Mouse (Mus musculus): Measurements from ENCODE around the gene Atp1a3. TPM values are rescaled to one million over a fixed set of nuclear protein-coding genes. Genes with fewer than 3 reads are reported as not detected.

Gene Atp1a3
- total RNA-seq, 4 experiments from 2014 or later, result 46.3 to 149 (median 91.8) TPM

DNA sequence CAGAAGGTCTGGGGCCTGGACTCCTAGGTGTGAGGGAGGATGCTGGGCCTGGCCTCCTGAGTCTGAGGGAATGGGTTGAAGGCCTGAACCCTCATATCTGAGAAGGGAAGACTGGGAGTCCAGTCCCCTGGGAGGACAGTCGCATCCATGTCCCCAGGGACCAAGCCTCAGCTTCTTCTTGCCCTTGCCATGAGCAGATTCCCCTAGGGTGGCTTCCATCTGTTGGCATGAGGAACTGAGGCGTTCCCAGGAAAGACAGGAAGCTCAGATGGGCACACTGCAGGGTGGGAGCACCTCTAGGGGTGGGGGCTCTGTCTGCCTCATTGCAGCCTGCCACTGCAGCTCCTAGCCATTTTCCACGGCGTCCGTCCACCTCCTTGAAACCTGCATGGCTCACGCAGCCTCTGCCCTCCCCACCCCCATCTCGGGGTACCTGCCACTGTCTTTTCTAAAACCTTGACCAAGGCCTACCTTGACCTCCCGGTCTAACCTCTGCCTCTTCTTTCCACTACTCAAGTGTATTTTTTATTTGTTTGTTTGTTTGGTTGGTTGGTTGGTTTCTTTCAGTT, 1.9 kb downstream of the Atp1a3 start:
- DNase-seq, result no peak

DNA sequence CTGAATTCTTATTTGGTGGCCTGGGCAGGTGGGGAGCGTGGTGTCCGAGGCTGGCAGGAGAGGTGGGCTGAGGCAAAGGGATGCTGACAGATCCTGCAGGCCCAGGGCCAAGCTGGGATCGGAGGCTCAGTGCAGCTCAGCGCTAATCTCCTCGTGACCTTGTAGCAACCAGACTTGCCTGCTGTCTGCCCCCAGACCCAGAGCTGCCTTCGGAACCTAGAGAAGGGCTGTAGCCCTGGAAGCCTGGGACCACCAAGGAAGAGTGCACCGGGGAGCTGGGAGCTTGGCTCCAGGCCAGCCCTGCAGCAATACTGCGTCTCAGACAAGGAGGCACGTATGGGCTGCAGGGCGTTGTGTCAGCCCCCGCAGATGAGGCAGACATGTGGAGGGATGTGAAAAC, 2.5 kb downstream of the Atp1a3 start:
- no peak for DNase-seq

DNA sequence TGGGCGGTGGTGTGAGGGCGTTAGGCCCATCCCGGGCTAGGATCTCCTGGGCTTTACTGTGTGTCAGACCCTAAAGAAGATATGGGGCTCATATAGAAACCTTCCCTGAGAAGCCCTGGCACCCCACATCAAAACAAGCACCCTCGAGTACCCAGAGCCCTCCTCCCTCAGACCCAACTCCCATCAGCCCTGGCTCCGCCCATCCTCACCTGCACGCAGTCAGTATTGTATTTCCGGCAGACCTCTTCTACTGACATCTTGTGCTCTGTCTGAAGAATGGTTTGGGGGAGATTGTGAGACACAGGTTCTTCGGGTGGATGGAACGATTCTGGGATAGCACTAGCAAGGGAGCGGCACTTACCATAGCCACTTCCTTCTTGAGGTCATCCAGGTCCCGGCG, 5.0 kb downstream of the Atp1a3 start:
- DNase-seq, result no peak

DNA sequence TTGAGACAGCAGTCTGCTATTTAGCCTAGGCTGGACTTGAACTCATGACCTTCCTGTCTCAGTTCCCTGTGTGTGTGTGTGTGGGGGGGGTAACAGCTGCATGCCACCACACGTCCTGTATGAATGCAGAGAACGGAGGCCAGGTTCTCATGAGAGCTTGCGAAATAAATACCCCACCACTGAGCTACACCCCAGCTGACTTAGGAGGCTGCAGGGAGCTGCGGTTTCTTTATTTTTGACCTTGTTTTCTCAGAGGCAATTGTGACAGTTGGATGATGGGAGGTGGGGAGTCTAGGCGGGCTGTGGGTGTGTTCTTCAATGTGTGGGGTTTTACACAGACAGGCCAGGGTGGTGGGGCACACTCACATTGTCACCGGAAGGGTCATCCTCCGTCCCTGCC, 5.5 kb downstream of the Atp1a3 start:
- DNase-seq, result no peak

DNA sequence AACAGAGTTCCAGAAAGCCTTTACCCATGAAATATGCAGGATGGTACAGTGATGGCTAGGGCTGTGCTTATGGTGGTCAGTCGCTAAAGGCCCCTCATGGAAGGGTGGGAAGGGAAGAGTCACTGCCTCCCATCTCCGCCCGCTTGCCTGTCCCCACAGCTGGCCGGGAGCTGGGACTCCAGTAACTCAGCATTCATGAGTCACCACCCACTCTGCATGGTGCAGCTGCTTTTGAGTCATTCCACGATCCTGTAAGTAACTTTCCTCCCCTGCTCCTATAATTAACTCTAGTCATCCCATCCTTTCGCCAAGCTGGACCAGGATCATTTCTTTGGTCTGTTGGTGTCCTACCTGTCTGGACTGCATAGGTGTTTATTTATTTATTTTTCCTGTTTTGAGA, 12.7 kb downstream of the Atp1a3 start:
- no peak for DNase-seq

- no peak for DNase-seq
Observed at GRCm38 (mm10) chr7:24990478-24990877, 15.3 kb downstream of the Atp1a3 start.

GRCm38 (mm10) chr7:24987941-24988340, 17.8 kb downstream of the Atp1a3 start:
- DNase-seq, result peak; percentile 79

GRCm38 (mm10) chr7:24985799-24986198, 20.0 kb downstream of the Atp1a3 start:
- DNase-seq, result no peak

GRCm38 (mm10) chr7:24984307-24984706, 21.5 kb downstream of the Atp1a3 start:
- DNase-seq, result no peak

DNA sequence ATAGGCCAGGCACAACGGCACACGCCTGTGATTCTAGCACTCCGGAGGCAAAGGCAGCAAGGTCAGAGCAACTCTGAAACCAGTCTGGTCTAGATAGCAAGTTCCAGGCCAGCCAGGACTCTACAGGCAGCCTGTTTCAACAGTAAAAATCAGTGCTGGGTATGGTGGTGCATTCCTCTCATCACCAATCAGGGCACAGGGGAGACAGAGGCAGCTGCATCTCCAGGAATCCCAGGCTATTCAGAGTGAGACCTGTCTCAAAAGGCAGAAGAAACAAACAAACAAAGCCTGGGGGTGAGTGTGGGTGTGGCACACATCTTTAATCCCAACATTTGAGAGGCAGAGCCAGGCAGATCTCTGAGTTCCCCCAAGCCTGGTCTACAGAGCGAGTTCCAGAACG, 22.4 kb downstream of the Atp1a3 start:
- DNase-seq, result no peak

- DNase-seq, result no peak
Observed at GRCm38 (mm10) chr7:24980439-24980838, 25.3 kb downstream of the Atp1a3 start.

GRCm38 (mm10) chr7:24978781-24979180, 27.0 kb downstream of the Atp1a3 start:
- no peak for DNase-seq

- no peak for DNase-seq
Observed at GRCm38 (mm10) chr7:24974893-24975595, 30.7 kb downstream of the Atp1a3 start.

DNA sequence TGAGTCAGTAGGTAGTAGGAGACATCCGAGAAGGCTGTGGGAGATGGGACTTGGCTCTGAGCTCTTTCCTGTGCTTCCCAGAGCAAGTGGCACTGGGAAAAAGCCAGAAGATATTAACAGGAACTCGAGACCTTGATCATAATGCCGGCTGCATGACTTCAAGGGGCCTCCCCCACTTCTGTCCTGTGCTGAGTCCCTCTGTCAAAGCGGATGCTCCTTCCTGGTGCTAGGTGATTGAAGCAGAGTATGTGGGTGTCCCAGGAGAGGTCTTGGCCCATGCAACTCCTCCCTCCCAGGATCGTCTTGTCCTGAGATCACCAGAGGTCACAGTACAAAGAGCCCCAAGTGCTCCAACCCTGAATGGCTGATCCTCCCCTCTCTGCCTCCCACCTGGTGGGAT, 31.9 kb downstream of the Atp1a3 start:
- DNase-seq, result no peak

DNA sequence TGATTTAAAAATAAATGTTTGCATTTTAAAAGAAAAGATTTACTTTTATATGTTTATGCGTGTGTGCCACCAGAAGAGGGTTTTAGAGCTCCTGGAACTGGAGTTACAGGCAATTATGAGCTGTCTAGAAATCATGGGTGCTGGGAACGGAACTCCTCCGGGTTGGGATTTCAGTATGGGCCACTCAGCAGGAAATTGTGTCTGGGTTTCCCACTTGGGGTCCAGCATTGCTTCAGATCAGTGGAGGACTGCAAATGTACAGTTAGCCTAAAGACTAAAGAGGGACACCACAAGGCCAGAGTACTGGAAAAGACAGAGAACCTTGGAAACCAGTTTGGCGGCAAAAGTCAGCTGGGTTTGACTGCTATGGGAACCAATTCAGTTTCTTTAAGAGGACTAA, 32.5 kb downstream of the Atp1a3 start:
- DNase-seq, result no peak

DNA sequence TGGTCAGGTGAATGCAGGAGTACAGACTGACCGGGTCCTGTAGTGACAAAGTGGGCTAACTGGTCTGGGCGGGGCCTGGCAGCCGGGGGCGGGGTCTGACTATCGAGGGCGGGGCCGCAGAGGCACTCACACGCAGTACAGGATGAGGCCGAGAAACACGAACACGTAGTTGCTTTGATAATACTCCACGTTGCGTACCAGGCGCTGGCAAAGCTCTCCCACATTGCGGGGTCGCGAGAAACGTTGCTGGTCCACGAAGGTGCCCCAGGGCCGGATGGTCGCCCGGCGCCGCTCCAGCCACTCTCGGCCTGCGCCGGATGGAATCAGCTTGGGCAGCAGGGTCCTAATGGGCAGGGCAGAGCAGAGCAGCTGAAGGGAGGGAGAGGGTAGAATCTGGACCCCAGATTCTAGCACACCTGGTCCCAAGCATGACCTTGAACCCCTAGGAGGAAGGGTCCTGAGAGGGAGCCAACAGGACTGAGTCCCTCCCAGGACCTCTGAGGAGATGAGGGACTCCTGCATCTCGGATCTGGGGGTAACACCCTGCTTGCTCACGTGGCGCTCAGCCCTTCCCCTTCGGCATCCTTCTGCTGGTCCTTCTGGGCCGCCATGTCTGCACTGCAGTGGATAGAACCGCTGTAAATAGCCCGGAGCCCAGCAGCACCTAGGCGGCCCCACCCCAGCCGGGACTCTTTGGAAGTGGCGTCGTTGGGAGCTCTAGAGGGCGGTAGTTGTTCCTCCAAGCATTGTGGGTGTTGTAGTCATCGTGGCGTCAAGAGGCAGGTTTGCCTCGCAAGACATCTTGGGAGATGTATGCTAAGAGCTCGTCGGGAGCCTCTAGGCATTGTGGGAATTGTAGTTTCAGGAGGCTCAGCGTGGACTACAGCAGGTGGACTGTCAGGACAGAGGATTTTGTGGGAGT, 33.5 kb downstream of the Atp1a3 start, which contains the start of gene Rabac1:
Gene Rabac1, minus strand, starts transcription at position 783 of the 922 bp plus-strand sequence.
- peak; percentile 95 for DNase-seq

- DNase-seq, result no peak
Observed at GRCm38 (mm10) chr7:24971261-24971971, 34.3 kb downstream of the Atp1a3 start.

DNA sequence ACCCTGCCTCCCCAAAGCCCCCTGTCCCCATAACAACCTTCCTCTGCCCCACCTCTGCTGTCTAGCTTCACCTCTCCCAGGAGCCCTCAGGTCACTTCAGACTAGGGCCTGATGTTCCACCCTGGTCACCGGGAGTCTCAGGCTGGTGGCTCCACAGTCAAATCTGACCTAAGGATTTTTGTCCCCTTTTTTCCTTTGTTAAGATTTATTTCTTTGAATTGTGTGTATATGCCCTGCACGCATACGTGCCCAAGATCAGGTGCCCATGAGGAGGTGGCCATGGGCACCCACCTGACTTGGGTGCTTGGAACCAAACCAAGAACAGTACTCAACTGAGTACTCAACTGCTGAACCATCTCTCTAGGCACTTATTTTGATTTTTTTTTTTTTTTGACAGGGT, 35.4 kb downstream of the Atp1a3 start:
- no peak for DNase-seq

DNA sequence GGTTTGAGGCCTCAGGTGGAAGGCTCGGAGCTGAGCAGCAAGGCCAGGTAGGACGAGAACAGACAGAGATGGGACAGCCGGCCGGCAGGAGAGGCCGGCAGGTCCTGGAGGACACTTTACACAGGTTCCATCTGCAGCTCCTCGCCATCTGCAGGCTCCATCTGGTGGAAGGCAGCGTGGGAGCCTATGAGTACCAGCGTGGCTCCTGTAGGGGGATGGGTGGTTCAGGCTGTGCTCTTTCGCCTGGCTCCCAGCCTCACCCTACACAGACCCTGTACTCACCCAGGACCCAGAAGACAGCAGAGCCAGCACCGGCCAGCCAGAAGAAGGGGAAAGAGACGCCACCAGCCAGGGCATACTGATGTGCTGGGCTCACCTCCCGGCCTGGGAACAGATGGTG, 36.0 kb downstream of the Atp1a3 start:
- DNase-seq, result no peak

DNA sequence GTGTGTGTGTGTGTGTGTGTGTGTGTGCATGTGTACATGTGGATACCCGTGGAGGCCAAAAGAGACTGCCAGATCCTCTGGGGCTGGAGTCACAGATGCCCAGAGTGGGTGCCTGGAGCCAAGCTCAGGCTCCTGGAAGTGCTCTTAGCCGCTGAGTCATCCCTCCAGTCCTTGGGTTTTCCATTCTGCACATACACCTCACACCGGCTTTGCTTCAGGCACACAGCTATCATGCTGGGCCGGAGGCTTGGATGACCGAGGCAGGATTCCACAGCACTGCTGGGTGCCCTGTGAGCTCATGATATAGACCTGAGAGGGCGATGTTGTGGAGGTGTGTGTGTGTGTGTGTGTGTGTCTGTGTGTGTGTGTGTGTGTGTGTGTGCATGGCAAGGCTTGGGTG, 37.3 kb downstream of the Atp1a3 start:
- DNase-seq, result no peak

DNA sequence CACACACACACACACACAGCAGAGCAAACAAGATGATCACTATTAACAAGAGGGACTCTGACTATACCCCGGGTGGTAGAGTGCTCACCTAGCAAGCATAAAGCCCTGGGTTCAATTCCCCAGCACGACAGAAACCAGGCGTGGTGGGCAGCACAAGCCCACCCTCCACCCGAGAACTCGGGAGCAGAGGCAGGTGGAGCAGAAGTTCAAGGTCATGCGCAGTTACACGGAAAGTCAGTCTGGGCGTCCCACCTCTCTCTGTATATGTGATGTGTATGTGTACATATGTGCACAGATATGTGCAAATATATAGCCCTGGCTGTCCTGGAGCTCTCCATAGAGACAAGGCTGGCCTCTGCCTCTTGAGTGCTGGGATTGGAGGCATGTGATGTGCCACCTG, 37.8 kb downstream of the Atp1a3 start:
- DNase-seq, result no peak

- peak; percentile 49 for DNase-seq
Observed at GRCm38 (mm10) chr7:24964897-24965535, 40.7 kb downstream of the Atp1a3 start.

Data from adrenal gland, adult 8-10 months (tissue).